Mouse (Mus musculus): ENCODE results near the gene Otogl. TPM values are rescaled to one million over a fixed set of nuclear protein-coding genes. Genes with fewer than 3 reads are reported as not detected.

Otogl gene
- polyA plus RNA-seq (2015; fragmentation: Nextera tagmentation; extraction: Ambion mirVana) = not detected in 2 replicates

DNA sequence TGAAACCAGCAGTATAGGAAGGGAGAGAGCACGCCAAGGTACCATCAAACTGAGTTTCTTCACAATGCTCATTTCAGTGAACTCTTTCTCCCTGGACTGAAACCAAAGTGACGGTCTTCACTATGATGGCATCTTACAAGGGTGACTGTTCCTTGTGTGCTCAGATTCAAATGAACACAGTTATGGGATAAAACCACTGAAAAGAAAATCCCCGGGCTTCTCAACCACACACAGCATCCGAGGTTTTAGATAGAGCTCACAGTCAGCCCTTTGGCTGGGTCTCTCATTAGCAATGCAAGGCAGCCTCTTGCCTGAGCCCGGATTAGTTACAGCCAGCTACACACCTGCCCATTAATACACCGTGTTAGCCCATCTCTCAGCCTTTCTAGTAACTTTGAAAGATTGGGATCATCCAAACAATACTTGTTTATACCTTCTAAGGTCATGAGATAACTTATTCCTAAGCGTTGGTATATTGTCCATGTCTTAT is at the start of gene Otogl:
TSS of gene Otogl (minus strand) at position 51 of the 490 bp plus-strand sequence.
- Histone ChIP-seq H3K4me1 (no peaks in the 10 kb centered on the region), H3K36me3 (ENCODE audit: poor library complexity, severe bottlenecking) (no peaks in the 10 kb centered on the region), H3K27ac (no peak within 1 kb of the TSS), H3K4me2 (no peak within 1 kb of the TSS), H3K4me3 (no peak within 1 kb of the TSS), H3K27me3 (no peaks in the 10 kb centered on the region), H3K9ac (no peak within 1 kb of the TSS), H3K9me3 (replicated peaks) (0 out of 2 replicates have a peak, but pooled peaks cover 6% of the 10 kb centered on the region)
- ATAC-seq = no peak
- WGBS = 36% methylated on average over 7 of the region's 7 CpGs

DNA sequence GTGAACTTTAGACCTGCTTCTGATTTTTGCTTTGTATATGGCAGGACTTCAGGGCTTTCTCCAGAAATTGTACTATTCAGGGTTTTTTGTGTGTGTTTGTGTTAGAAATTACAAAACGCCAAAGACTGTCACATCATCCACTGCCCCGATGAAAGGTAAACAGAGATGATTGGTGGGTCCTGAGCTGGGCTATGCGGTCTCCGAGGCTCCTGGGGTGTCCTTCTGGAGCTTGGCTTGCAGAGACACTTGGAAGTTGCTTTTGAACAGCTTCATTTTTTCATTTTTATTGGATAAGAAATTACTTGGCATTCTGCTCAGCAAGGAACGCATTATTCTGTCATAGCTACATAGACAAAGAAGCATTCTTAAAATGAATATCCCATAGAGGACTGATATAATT is 44.7 kb upstream of the Otogl start:
- Histone ChIP-seq H3K36me3 (ENCODE audit: poor library complexity, severe bottlenecking) (no peaks in the 10 kb centered on the region), H3K27ac (no peak overlapping the region), H3K27me3 (no peaks in the 10 kb centered on the region), H3K9ac (no peak overlapping the region), H3K4me3 (no peak overlapping the region), H3K9me3 (replicated peaks) (no peaks in the 10 kb centered on the region), H3K4me2 (no peak overlapping the region), H3K4me1 (no peaks in the 10 kb centered on the region)
- 89% methylated on average over 5 of the region's 5 CpGs for WGBS
- no peak for ATAC-seq

DNA sequence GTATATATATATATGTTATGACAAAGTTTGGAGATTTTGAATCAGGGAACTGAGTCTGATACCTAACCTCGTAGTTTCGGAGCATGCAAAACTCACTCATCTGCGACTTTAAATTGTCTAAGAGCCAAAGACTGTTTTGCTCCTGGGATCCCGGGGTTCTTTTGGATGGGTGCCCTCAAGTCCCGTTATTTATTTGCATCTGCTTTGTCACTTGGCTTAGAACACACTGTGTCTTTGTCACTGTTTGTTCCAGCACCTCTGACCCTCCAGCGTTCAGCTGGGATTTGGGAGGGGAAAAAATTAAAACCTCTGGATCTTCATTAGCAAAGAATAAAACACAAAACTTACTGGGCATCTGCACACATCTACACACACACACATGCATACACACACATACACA is 42.5 kb upstream of the Otogl start:
- Histone ChIP-seq H3K27me3 (no peaks in the 10 kb centered on the region), H3K4me1 (no peaks in the 10 kb centered on the region), H3K4me2 (no peak overlapping the region), H3K36me3 (ENCODE audit: poor library complexity, severe bottlenecking) (no peaks in the 10 kb centered on the region), H3K27ac (no peak overlapping the region), H3K4me3 (no peak overlapping the region), H3K9ac (no peak overlapping the region), H3K9me3 (replicated peaks) (no peaks in the 10 kb centered on the region)
- WGBS = 60% methylated on average over 6 of the region's 6 CpGs
- ATAC-seq = no peak

DNA sequence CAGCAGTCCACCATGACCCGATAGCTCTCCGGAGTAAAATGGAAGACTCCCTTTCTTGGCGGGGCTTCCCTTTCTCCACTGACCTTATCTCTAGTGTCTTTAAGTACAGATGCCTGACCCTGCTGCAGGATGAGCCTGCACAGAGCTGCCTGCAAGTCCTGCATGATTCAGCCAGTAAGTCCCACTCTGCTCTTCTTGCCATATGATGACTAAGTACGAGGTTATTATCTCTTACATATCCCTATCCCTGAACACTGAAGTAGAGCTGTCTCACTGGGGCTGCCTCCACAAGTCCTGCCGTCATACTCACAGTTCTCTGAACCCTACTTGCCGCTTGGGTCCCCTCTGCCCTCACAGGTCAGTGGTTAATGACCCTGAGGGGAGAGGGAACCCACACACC is 39.7 kb upstream of the Otogl start:
- H3K4me2 ChIP-seq = no peak overlapping the region
- no peak overlapping the region for H3K9ac ChIP-seq
- no peaks in the 10 kb centered on the region for H3K36me3 ChIP-seq (ENCODE audit: poor library complexity, severe bottlenecking)
- ATAC-seq = no peak
- no peak overlapping the region for H3K4me3 ChIP-seq
- 95% methylated on average over 6 of the region's 6 CpGs for WGBS
- no peaks in the 10 kb centered on the region for H3K4me1 ChIP-seq
- no peak overlapping the region for H3K27ac ChIP-seq
- no peaks in the 10 kb centered on the region for H3K9me3 ChIP-seq (replicated peaks)
- no peaks in the 10 kb centered on the region for H3K27me3 ChIP-seq

DNA sequence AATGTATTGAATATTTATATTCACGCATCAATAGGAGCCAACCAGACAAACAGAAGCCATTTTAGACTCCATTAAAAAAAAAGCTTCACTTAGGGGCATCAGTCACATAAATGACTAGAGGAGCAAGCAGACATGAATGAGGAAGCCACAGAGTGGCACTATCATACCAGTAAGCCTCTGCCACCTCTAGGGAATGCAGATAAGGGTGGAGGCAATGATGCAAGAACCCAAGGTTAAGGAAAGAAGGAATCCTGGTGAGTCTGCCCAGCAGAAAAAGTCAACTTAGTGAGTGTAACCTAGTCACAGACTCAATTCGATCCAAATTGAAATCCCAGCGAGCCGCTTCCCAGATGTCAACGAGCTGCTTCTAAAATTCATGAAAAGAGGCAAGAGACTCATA is 38.0 kb upstream of the Otogl start:
- WGBS = 89% methylated on average over 5 of the region's 5 CpGs

DNA sequence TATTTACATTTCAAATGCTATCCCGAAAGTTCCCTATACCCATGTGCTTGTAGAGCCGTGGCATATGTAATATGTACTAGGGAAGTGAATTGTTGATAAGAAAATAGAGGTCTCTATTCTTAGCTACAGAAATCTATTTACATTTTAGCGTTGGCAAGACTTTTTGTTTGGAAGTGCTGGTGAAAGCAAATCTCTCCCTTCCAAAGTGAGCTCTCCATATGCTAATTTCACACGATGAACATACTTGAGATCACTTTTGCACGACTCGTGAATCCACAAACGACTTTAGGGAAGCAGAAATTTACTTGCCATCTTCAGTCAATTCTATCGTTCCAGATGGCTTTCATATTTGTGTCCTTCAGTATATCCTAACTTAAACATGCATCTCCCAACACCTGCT is 36.7 kb upstream of the Otogl start:
- H3K27me3 ChIP-seq = no peaks in the 10 kb centered on the region
- H3K9ac ChIP-seq = no peak overlapping the region
- no peaks in the 10 kb centered on the region for H3K36me3 ChIP-seq (ENCODE audit: poor library complexity, severe bottlenecking)
- H3K4me2 ChIP-seq = no peak overlapping the region
- no peak overlapping the region for H3K27ac ChIP-seq
- H3K4me3 ChIP-seq = no peak overlapping the region
- H3K9me3 ChIP-seq (replicated peaks) = no peaks in the 10 kb centered on the region
- no peaks in the 10 kb centered on the region for H3K4me1 ChIP-seq
- WGBS = 84% methylated on average over 8 of the region's 8 CpGs
- no peak for ATAC-seq

More for the DNA sequence above, 38.0 kb upstream of the Otogl start:
- no peaks in the 10 kb centered on the region for H3K27me3 ChIP-seq
- H3K27ac ChIP-seq = no peak overlapping the region
- ATAC-seq = no peak
- no peaks in the 10 kb centered on the region for H3K4me1 ChIP-seq
- H3K9ac ChIP-seq = no peak overlapping the region
- no peak overlapping the region for H3K4me2 ChIP-seq
- H3K9me3 ChIP-seq (replicated peaks) = no peaks in the 10 kb centered on the region
- H3K36me3 ChIP-seq (ENCODE audit: poor library complexity, severe bottlenecking) = no peaks in the 10 kb centered on the region
- no peak overlapping the region for H3K4me3 ChIP-seq

- 88% methylated on average over 1 of the region's 1 CpGs for WGBS
- Histone ChIP-seq H3K36me3 (ENCODE audit: poor library complexity, severe bottlenecking) (no peaks in the 10 kb centered on the region), H3K4me3 (no peak overlapping the region), H3K4me2 (no peak overlapping the region), H3K27ac (no peak overlapping the region), H3K9me3 (replicated peaks) (no peaks in the 10 kb centered on the region), H3K27me3 (no peaks in the 10 kb centered on the region), H3K9ac (no peak overlapping the region), H3K4me1 (no peaks in the 10 kb centered on the region)
- no peak for ATAC-seq
Measured at GRCm38 (mm10) chr10:107948038-107948437, 36.1 kb upstream of the Otogl start.

DNA sequence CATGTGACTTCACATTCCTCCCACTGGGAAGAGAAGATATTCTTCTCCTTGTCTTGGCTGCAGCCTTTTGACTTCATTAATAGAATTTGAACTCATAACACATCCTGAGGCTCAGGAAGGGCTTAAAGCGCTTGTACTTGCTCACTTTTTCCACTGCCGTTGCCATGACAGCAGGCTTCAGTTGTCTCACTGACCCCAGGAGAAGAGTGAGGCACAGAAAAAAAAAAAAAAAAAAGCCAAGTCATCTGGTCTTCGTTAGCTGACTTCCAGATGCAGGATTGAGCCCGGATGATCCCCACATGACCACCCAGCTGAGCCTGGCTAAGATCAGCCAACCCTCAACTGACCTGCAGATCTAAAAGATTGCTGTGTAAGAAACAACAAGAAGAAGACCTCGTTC is 34.4 kb upstream of the Otogl start:
- 53% methylated on average over 5 of the region's 5 CpGs for WGBS
- no peak overlapping the region for H3K4me2 ChIP-seq
- H3K4me1 ChIP-seq = no peaks in the 10 kb centered on the region
- no peaks in the 10 kb centered on the region for H3K36me3 ChIP-seq (ENCODE audit: poor library complexity, severe bottlenecking)
- no peak overlapping the region for H3K9ac ChIP-seq
- H3K27ac ChIP-seq = no peak overlapping the region
- no peaks in the 10 kb centered on the region for H3K27me3 ChIP-seq
- ATAC-seq = no peak
- H3K9me3 ChIP-seq (replicated peaks) = no peaks in the 10 kb centered on the region
- H3K4me3 ChIP-seq = no peak overlapping the region

DNA sequence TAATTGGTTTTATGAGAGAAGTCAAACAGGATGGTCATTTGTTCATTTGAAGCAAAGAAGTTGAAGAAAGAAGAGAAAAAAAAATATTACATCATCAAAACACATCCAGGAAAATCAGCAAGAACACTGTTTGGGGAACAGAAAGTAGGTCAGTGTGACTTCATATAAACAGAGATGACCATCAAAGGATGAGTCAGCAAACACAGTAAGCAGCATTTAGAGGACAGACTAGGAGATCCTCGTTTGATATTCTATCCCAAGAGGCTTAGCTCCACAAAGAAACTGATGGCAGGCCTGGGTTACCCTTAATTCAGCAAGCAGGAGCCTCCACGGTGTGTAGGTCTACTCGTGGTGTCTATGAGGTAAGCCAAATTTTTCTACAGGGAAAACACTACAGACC is 31.9 kb upstream of the Otogl start:
- Histone ChIP-seq H3K36me3 (ENCODE audit: poor library complexity, severe bottlenecking) (no peaks in the 10 kb centered on the region), H3K9me3 (replicated peaks) (no peaks in the 10 kb centered on the region), H3K4me1 (no peaks in the 10 kb centered on the region), H3K4me2 (no peak overlapping the region), H3K27me3 (no peaks in the 10 kb centered on the region), H3K9ac (no peak overlapping the region), H3K27ac (no peak overlapping the region), H3K4me3 (no peak overlapping the region)
- 71% methylated on average over 3 of the region's 3 CpGs for WGBS
- no peak for ATAC-seq

GRCm38 (mm10) chr10:107941188-107941900 is 29.4 kb upstream of the Otogl start:
- ATAC-seq = no peak
- H3K36me3 ChIP-seq (ENCODE audit: poor library complexity, severe bottlenecking) = no peaks in the 10 kb centered on the region

GRCm38 (mm10) chr10:107940302-107940701 is 28.4 kb upstream of the Otogl start:
- H3K27ac ChIP-seq = no peak overlapping the region
- H3K27me3 ChIP-seq = no peaks in the 10 kb centered on the region
- no peak overlapping the region for H3K4me3 ChIP-seq
- H3K36me3 ChIP-seq (ENCODE audit: poor library complexity, severe bottlenecking) = no peaks in the 10 kb centered on the region
- H3K4me1 ChIP-seq = no peaks in the 10 kb centered on the region
- 75% methylated on average over 6 of the region's 6 CpGs for WGBS
- no peak overlapping the region for H3K4me2 ChIP-seq
- H3K9ac ChIP-seq = no peak overlapping the region
- no peak for ATAC-seq
- no peaks in the 10 kb centered on the region for H3K9me3 ChIP-seq (replicated peaks)

More at GRCm38 (mm10) chr10:107941188-107941900, 29.4 kb upstream of the Otogl start:
- H3K4me3 ChIP-seq = no peak overlapping the region
- no peak overlapping the region for H3K4me2 ChIP-seq
- no peak overlapping the region for H3K9ac ChIP-seq
- H3K9me3 ChIP-seq (replicated peaks) = no peaks in the 10 kb centered on the region
- no peak overlapping the region for H3K27ac ChIP-seq
- 97% methylated on average over 4 of the region's 4 CpGs for WGBS
- H3K4me1 ChIP-seq = no peaks in the 10 kb centered on the region
- no peaks in the 10 kb centered on the region for H3K27me3 ChIP-seq

GRCm38 (mm10) chr10:107939821-107940220 is 27.9 kb upstream of the Otogl start:
- H3K27me3 ChIP-seq = no peaks in the 10 kb centered on the region
- ATAC-seq = no peak
- WGBS = 66% methylated on average over 6 of the region's 6 CpGs

GRCm38 (mm10) chr10:107934055-107934454 is 22.1 kb upstream of the Otogl start:
- H3K4me2 ChIP-seq = no peak overlapping the region
- H3K9me3 ChIP-seq (replicated peaks) = no peaks in the 10 kb centered on the region
- H3K4me1 ChIP-seq = no peaks in the 10 kb centered on the region
- 85% methylated on average over 3 of the region's 3 CpGs for WGBS
- no peak overlapping the region for H3K9ac ChIP-seq
- no peaks in the 10 kb centered on the region for H3K36me3 ChIP-seq (ENCODE audit: poor library complexity, severe bottlenecking)
- no peak overlapping the region for H3K27ac ChIP-seq
- no peak for ATAC-seq
- no peak overlapping the region for H3K4me3 ChIP-seq
- H3K27me3 ChIP-seq = no peaks in the 10 kb centered on the region

More at GRCm38 (mm10) chr10:107939821-107940220, 27.9 kb upstream of the Otogl start:
- H3K4me3 ChIP-seq = no peak overlapping the region
- H3K4me2 ChIP-seq = no peak overlapping the region
- no peaks in the 10 kb centered on the region for H3K4me1 ChIP-seq
- H3K36me3 ChIP-seq (ENCODE audit: poor library complexity, severe bottlenecking) = no peaks in the 10 kb centered on the region
- H3K9ac ChIP-seq = no peak overlapping the region
- H3K27ac ChIP-seq = no peak overlapping the region
- no peaks in the 10 kb centered on the region for H3K9me3 ChIP-seq (replicated peaks)
